Mouse (Mus musculus) megakaryocyte, embryonic 14.5 days (primary cell): ENCODE results near the gene Cct8. TPM values are rescaled to one million over a fixed set of nuclear protein-coding genes. Genes with fewer than 3 reads are reported as not detected.

ENCODE experiments used
- H3K27me3 ChIP-seq: replicated peaks from 2 replicates; pipeline ENCODE3; 2012; ENCODE audit warnings: inconsistent platforms
- H3K36me3 ChIP-seq: replicated peaks from 2 replicates; pipeline ENCODE3; 2012; ENCODE audit warnings: low read length, inconsistent platforms, mixed read lengths
- H3K4me1 ChIP-seq: 2 replicates; pipeline ENCODE4 v1.6.1; 2012; ENCODE audit warnings: inconsistent platforms
- H3K4me3 ChIP-seq: replicated peaks from 2 replicates; pipeline ENCODE3; 2012; ENCODE audit warnings: moderate library complexity, mild to moderate bottlenecking, inconsistent platforms
- H3K9me3 ChIP-seq: 2 replicates; pipeline ENCODE4 v1.6.1; 2012; ENCODE audit warnings: inconsistent platforms
- FLI1 ChIP-seq: IDR thresholded peaks from 2 replicates; pipeline ENCODE4 v1.6.1; 2012; ENCODE audit warnings: low read length, inconsistent platforms, mixed read lengths
- GATA1 ChIP-seq: IDR thresholded peaks from 3 replicates; pipeline ENCODE4 v1.6.1; 2012; ENCODE audit warnings: mixed read lengths, low read length, inconsistent platforms, borderline replicate concordance
- polyA plus RNA-seq: library from polyadenylated mRNA; stranded (reverse); fragments of >175 nt; gene quantifications from 2 replicates; pipeline ENCODE4 v1.2.3, GENCODE M21; 2012; ENCODE audit warnings: low replicate concordance; ENCODE audit not compliant: insufficient read depth

Gene Cct8
- polyA plus RNA-seq, 1 experiment = 44.0 TPM

- Histone ChIP-seq H3K4me1 (peaks cover 40% of the 10 kb centered on the region), H3K4me3 (no peak overlapping the region), H3K9me3 (no peaks in the 10 kb centered on the region), H3K27me3 (no peaks in the 10 kb centered on the region), H3K36me3 (peaks cover 38% of the 10 kb centered on the region)
- TF ChIP-seq GATA1 = no peak
- TF ChIP-seq FLI1 = no peak
These were observed 60.7 kb downstream of the Cct8 start for GRCm38 (mm10) chr16:87434946-87435345.

GRCm38 (mm10) chr16:87434266-87434665 is 61.4 kb downstream of the Cct8 start:
- Histone ChIP-seq H3K9me3 (no peaks in the 10 kb centered on the region), H3K36me3 (peaks cover 44% of the 10 kb centered on the region), H3K4me3 (no peak overlapping the region), H3K27me3 (no peaks in the 10 kb centered on the region), H3K4me1 (peaks cover 40% of the 10 kb centered on the region)
- TF ChIP-seq FLI1 = no peak
- TF ChIP-seq GATA1 = no peak

Other genes with a start within 250 kb of the Cct8 start
- gene N6amt1, start 141.7 kb downstream of the Cct8 start, polyA plus RNA-seq = 2.1 and 2.5 TPM in 2 replicates
- 0.47 TPM in 1 of 2 replicates, not detected in the other for gene Ltn1, start 63.3 kb downstream of the Cct8 start, polyA plus RNA-seq
- gene Rwdd2b, start 55.3 kb downstream of the Cct8 start, polyA plus RNA-seq = 0.92 TPM in 1 of 2 replicates, not detected in the other
- gene Usp16, start 41.2 kb downstream of the Cct8 start, polyA plus RNA-seq = 0.97 and 15.9 TPM in 2 replicates
- not detected in 2 replicates for gene Map3k7cl, start 57.5 kb upstream of the Cct8 start, polyA plus RNA-seq
- 6.0 and 6.3 TPM in 2 replicates for gene Bach1, start 203.1 kb upstream of the Cct8 start, polyA plus RNA-seq